Mouse (Mus musculus) CD8-positive naive resting alpha-beta T cell, adult 2 months (primary cell): ENCODE data around the gene Acp2.

Source experiments
- DNase-seq, 2 experiments: peaks; one replicate each; pipeline ENCODE4 v3.0.0; 2022; ENCODE audit warnings: low read depth in 2 of 2, low spot score in 2 of 2

Acp2 gene

DNA sequence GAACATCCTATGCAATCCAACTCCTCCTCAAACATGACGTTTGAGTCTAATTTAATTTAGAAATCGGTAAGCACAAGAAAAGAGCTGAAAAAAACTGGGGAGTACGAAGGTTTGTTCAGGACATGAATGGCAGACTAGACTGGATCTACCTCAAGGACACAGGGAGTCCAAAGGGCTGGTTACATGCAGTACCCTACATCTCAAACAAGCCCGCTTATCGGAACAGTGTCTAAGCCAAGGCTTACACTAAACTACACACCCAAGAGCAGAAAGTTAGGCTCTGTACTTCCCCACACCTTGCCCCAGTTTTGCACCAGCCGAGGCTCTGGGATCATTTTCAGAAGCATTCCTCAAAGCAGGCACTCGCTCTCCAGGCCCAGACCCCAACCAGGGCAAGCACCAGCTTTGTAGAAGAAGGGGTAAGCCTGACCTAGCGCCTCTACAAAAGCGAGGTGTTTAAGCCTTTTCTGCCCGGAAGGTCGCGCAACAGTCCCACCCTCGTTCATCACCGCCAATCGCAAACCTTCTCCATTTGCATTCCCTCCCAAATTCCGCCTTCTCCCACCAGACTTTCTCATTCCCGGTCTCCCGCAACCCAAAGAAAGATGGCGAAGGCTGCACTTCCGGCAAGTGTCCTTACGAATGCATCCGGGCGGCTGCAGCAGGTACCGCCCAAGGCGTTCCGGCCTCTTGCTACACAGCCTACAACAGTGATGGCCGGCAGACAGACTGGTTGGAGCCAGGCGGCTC is at the start of gene Acp2, which contains the start of gene Nr1h3:
Gene Acp2, plus strand, starts transcription at position 664 of the 750 bp plus-strand sequence.
Gene Nr1h3, minus strand, starts transcription at position 613 of the 750 bp plus-strand sequence.
- peak; percentile 88 to 92 for DNase-seq

DNA sequence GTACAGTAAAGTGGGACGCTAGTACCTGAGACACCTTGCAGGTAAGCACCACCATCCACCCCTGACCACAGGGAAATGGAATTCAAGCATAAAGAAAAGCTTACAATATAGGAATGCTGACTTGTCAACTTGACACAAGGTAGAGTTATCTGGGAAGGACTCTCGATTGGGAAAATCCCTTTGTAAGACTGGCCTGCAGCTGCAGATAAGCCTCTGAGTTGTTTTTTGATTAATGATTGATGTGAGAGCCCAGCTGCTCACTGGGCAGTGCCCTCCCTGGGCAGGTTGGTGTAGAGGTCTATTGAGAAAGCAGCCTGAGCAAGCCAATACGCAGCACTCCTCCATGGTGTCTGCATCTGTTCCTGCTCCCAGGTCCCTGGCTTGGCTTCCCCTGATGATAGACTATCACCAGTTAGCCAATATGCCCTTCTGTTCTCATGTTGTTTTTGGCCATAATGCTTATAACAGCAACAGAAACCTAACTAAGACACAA is 49.8 kb upstream of the Acp2 start:
- DNase-seq, result no peak

DNA sequence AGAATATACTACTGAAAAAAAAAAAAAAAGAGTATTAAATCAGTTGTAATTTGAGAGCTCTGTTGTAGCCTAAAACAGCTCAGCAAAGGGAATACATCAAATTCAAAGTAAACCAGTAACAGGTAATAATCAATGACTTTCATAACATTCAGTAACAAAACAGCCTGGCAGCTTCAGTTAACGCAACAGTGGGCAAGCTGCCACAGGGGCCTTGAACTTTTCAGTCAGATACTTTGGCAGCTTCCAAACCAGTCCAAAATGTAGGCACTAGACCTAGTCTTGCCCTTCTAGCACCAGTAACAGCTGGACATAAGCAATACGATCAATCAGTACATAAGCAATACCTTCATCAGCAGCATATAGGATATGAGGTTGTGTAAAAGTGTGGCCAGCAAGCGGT is 48.6 kb upstream of the Acp2 start:
- no peak for DNase-seq

DNA sequence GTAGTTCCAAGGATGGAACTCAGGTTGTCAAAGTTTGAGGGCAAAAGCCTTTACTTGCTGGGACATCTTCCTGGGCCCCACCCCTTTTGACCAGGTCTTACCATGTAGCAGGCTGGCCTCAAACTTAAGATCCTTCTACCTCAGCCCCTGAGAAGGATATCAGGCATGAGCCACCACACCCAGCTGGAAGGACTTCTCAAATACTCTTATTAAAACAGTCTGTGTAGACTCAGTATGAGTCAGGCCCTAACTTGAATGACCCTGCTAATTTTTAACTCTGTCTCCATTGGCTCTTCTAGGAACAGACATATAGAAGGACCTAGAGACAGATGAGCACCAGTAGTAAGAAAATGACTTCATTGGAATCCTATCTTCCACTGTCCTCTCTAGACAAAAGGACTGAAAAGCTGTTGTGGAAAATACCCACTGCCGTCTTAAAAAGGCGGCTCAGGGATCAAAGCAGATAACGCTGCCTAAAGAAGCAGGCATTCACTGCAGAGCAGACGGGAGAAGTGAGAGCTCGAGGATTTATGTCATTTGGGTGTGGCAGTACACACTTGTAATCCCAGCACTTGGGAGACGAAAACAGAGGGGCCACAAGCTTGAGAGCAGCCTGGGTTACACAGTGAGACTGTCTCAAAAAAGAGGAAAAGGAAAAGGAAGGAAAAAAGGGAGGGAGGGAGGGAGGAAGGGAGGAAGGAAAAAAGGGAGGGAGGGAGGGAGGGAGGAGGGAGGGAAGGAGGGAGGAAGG is 45.5 kb upstream of the Acp2 start:
- DNase-seq, result no peak

DNA sequence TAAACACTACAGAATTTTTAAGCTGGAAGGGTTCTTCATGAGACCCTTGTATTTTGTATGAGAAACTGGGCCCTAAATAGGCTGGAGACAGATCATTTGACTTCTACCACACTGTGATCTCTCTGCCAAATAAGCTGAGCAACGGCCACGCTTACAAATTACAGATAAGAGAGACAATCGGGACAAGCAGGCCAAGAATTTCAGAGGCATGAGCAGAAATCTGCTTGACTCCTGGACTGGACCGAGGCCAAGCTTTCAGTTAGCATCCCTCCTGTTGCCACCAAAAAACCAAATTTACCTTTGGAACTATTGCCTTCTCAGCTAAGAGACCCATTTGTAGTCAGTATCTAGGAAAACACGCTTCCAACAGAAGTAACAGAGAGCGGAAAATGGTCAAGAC is 42.1 kb upstream of the Acp2 start:
- no peak for DNase-seq

DNA sequence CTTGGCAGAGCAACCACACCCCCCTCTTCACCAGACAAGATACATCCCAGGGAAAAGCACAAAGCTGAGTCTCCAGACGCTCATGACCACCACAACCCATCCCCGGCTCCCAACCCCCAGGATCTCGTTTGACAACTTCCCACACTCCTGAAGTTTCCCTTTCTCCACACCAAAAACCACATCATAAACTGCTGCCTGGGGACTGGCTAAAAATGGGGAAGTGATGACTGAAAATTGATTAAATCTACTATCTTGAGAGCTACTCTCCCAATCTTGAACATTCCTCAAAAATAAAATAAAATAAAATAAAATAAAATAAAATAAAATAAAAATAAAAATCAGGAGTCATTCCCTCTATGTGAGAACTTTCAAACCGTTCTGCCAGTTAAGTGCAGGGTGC is 39.7 kb upstream of the Acp2 start:
- DNase-seq, result no peak

DNA sequence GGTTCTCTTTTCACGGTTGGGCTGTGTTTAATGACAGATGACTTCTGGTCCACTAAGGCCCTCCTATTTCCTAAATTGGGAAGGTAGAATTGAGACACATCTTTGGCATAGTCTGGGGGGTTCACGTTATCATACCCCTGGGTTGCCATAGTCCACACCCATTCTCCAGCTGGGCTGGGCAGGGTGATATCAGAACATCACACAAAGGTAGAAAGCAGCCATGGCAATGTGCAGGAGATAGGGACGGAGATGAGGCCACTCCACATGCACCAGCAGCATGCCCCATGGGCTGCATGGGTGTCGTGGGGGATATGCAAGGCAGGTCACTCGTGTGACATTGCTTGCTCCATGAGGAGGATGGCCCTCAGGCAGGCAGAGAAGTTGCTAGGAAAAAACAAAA is 39.2 kb upstream of the Acp2 start:
- no peak for DNase-seq

DNA sequence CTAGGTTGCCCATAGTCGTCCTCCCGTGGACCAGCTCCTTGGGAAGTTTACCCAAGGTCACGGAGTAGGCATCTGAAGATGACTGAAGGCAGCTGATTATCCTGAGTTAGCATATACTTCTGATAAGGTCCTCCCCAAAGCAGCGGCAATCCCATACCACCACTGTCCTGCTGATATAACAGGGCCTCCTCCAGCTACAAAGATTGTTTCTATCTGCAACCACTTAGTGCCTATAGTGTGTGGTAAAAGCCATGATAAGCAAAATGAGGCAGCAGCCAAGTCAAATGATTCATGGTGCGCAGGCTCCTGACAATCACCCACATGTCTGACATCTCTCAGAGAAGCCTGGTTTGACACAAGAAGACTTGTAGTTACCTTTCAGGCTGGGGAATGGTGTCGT is 37.7 kb upstream of the Acp2 start:
- no peak for DNase-seq

DNA sequence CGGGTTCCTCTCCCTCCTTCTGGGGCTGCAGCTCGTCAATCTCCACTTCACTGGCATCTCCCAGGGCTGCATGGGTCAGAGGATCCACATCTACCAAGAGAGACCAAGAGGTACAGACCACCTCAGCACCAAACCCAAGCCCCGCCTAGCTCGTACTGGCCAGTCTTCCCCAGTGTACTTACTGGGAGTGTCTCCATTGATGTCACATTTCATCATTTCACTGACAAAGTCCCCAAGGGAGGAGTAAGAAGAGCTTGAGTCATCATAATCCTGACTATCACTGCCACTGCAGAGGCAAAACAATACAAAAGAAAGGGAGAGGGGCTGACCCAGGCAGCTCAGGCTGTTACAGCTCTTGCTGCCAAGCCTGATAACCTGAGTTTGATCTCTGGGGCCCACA is 35.1 kb upstream of the Acp2 start:
- DNase-seq, result no peak

DNA sequence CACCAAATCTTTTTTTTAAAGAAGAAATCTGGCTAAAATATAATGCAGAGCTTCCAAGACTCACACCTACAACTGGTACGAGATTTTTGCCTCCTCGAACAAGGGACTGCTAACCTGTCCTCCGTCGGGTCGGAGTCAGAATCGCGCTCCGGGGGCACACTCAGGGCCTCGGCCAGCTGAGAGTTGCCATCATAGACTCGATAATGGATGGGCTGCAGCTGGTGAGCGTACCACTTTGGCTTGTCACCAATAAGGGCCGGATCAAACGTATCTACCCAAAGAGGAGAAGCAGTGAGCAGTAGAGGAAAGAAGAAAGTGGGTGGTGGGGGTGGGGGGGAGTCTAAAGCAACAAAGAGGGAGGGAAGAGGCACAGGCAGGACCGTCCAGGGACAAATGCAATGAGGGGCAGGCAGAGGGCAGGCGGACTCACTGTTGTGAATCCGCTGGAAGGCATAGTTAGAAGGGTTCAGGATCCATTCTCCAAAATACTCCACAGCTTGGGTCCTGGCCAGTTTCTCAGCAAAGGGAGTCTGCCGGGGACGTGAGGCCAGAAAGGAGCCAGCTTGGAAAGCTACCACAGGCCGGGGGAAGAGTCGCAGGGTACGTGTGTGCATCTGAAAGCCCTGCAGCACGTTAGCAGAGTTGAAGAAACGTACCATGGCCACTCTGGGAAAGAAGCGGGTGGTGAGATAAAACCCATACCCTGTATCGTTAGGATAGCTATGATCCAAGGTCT is 32.9 kb upstream of the Acp2 start:
- no peak for DNase-seq

DNA sequence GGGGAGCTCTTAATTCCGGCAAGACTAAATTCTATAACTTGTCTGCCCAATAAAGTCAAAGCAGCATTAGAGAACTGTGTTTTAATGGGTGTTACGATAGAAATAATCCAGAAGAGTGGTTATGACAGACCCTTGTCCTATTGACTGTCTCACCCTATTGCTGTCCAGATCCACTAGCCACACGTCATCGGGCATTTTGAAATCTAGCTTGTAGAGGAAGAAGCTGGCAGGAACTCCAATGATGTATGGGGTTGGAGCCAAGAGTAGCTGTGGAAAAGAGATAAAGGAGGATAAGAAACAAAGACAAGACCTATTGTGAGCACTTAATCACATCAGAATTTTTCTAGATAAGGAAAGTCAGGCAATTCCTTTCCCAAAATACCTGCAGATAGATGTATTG is 27.2 kb upstream of the Acp2 start:
- no peak for DNase-seq

DNA sequence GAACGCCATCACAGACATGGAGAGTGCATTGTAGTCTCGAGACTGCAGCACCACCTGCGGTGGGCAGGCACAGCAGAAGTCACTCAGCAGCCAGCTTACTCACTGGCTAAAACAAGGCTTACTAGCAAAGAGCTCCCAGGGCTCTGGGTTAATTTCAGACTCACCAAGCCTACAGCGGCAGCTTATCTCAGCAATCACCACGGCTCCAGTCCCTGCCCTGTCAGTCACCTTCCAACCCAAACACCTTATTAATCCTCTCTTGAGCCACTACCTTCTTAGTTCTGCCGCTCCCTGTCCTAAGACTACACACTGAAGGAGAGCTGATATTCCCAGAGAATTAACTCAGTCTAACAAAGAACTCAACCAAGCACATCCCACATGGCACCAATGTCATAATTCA is 26.5 kb upstream of the Acp2 start:
- DNase-seq, result no peak

DNA sequence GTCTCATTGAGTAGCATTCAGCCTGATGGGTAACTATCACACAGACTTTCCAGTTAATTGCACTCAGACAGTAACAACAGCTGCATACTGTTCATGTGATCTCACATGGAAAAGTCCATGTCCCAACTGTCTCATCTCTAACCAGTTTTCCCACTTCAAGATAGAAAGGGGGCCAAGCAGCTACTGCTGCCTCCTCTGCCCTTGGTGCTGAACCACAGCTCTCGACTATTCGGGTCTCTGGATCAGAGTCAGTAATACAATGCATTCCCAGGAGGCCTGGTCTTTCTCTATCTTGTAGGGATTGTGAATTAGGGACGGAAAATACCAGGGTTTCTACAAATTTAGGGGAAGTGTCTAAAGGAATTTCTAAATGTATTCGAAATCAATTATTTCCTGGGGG is 22.9 kb upstream of the Acp2 start:
- DNase-seq, result no peak

DNA sequence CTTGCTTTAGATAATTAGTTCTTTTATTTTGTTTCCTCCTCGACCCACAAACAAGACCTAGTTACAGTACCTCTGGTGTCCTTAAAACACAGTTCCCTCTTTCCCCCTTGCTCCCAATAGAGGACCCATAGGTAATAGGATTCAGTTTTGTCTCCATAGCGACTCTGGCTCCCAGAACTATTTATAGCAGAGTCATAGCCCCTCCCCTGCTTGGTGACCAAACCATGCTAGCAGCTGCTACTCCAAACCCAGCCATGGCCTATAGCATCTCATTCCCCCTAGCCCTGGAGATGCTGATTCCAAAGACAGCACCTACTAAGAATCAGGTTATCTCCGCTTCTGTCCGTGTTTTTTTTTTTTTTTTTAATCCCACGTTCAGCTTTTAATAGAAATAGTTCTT is 22.0 kb upstream of the Acp2 start:
- no peak for DNase-seq

DNA sequence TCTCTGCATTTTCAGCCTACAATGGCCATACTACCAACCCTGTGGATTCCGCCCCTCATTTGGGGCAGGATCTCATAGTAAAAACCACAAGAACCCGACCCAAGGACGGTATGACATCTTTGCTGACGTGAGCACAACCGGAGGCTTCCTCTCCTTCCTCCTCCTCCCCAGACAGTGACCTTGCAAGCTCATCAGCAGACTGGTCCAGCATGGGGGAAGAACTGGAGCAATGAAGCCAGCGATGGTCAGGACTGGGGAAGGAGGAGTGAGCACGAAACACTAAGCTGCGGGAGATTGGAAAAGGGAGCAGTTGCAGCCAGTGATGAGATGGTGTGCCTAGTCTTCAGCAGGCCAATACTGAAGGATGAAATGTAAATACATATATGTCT is 20.7 kb upstream of the Acp2 start:
- DNase-seq, result peak; percentile 44 to 54

DNA sequence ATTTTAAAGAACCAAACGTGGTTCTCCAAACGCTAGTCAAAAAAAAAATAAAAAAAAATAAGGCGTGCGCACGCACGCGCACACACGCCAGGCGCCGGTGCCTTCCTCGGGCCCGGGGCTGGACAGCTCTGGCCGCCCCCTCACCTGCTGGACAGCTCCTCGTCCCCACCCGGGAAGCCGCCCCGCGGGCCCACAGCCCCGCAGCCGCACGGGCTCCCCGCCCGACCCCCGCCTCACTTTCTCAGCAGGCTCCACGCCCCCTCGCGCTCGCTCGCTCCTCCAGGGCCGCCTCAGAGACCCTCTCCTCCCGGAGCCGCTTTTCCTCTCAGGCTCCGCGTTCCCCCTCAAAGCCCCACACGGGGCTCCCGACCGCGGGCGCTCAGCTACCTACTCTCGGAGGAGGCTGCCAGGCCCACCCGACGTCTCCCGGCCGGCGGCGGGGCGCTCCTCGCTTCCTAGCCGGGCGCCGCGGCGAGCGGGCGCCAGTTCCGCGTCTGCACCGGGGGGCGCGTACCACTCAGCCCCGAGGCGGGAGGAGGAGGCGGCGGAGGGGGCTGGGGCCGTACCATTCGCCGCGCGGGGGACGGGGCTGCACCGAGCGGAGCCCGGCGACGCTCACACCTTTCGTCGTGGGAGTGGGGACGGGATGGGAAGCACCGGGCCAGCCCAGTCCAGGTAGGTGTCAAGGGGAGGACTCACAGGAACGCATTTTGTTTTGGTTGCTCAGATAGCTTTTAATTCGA is 20.1 kb upstream of the Acp2 start:
- DNase-seq, result peak; percentile 78 to 81

DNA sequence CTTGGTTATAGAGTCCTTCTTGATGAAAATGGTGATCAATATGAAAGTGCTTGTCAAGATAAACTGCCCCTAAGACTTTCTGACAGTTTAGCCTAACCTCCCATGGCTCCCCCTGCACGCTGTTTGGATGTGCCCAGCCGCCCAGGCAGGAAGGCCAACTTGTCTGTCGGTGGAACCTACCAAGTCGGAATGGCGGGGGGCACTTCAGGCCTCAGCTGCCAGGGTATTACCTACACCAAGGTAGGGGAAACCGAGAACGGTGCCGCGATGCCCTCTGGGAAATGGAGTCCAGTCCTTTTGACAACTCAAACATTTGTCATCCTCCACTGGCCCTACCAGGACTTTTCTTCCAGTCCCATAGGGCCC is 19.6 kb upstream of the Acp2 start:
- DNase-seq, result peak; percentile 97 to 99

DNA sequence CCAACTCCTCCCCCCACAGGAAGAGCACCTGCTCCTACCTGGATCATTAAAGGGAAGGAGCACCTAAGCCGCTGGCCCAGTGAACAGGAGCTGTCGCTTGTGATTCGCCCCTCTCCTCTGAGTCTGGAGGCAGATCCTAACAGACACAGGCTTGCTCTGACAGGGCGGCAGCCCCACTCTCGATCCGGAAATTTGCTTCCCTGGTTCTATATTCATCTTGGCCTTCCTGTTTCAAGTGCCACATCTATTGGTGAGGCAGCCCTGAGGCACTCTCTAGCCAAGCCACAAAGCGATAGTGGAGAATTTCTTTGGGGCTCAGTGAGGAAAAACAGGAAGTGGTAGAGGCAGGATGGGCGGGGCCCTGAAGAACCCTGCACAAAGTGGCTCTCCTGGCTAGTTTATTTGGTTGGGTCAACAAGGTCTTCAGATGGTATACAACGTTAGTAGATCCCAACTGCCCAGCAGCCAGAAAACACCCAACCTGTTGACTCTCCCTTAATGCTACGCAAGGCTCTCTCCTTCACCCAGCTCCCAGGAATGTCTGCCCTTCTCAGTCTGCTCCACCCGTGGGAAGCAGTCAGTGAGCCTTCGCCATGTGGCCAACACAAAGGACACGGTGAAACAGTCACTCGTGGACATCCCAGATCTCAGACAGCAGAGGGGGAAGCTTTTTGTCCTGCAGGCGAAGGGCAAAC is 18.8 kb upstream of the Acp2 start, which contains the start of gene Madd:
Gene Madd, minus strand, starts transcription at position 127 of the 695 bp plus-strand sequence.
- peak; percentile 69 to 75 for DNase-seq

DNA sequence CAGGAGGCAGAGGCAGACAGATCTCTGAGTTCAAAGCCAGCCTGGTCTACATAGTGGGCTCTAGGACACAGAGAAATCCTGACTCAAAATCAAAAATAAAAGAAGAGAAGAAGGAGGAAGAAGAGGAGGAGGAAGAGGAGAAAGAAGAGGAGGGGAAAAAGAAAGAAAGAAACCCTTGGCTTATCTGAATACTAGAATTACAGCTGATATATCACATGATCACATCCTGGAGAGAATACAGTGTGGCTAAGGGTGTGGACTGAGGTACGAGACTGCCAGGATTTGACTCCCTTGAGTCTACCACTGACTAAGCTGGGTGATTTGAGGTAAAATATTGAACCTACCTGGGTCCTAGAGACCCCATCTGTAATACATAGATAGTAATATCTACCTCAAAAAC is 16.5 kb upstream of the Acp2 start:
- DNase-seq, result no peak

DNA sequence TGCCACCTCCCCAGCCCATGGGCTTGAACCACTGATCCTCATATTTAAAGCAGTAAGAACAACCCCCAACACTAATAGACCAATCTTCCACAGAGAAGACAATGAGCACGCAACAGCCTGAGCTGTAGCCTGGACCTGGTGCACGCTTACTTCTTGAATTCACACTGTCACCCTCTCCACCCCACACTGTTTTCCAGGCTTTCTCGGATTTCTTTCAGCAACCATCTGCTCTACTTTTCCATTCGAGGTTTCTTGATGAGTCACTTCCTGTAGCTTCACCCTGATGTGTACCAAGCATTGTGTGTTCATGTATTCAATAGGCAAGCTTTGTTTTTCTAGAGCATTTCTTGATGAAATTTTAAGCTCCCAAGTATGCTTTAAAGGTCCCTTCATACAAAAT is 15.3 kb upstream of the Acp2 start:
- no peak for DNase-seq

DNA sequence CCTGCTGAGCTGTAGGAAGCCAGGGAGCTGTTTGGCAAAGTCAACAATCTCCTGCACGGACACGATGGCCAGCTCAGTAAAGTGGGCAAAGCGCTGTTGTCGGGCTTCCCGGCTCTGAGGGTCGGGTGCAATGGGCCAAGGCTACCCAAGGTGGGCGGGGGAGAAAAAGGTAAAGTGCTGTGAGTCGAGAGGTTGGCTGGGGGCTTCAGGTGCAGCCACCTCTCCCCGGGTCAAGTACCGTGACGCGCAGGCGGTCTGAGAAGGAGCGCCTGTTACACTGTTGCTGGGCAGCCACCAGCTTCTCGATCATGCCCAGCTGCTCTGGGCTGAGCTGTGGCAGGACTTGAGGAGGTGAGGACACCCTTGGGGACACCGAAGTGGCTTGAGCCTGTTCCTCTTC is 12.2 kb upstream of the Acp2 start:
- DNase-seq, result no peak
